14 mouse cellular contexts compared by ENCODE assay signal in genomic region chr2:3907026-3907425, GRCm38 (mm10).
DNase-seq lines count a peak whose midpoint lies in the region.
"Had no signal": no experiment of that assay in that cellular context is flagged by ENCODE, and none has a peak within 500 bp of the region (broad histone marks: within the 10 kb centered on the region; RNA-seq: fewer than 3 reads in every experiment).

No protein-coding gene starts in this region.

- peak; percentile 31 to 69 for DNase-seq in adrenal gland, adult (ENCODE audit: inconsistent age in 2 of 2, low spot score in 1 of 2)
- DNase-seq in adrenal gland, postnatal 10 days = no peak
- DNase-seq in adrenal gland, adult 8-10 months = peak; percentile 20
- DNase-seq in adrenal gland, postnatal 25 days = no peak
- DNase-seq in 3T3-L1 (ENCODE audit: low read depth, low spot score) = peak; percentile 6
- DNase-seq: adrenal gland, postnatal 14 days; cerebellum, adult 11 months; cerebellum, adult 18-20 months; cerebellum, adult 8-10 months; cerebellum, adult 9-11 months; cerebellum, postnatal 14 days; cerebellum, postnatal 36 days; embryo, embryonic 11 days; forebrain, postnatal 0 days had no signal

Comparison
In these comparisons a context has a peak if more than half of its experiments do, and no peak if none do; other contexts are left out.
1. DNase-seq: peak in adrenal gland, adult (2 of 2), adrenal gland, adult 8-10 months (single experiment) and 3T3-L1 (single experiment); none in adrenal gland, postnatal 10 days (single experiment) and adrenal gland, postnatal 25 days (single experiment).